Mouse (Mus musculus): ENCODE results near the gene Vegfa.

Vegfa gene

DNA sequence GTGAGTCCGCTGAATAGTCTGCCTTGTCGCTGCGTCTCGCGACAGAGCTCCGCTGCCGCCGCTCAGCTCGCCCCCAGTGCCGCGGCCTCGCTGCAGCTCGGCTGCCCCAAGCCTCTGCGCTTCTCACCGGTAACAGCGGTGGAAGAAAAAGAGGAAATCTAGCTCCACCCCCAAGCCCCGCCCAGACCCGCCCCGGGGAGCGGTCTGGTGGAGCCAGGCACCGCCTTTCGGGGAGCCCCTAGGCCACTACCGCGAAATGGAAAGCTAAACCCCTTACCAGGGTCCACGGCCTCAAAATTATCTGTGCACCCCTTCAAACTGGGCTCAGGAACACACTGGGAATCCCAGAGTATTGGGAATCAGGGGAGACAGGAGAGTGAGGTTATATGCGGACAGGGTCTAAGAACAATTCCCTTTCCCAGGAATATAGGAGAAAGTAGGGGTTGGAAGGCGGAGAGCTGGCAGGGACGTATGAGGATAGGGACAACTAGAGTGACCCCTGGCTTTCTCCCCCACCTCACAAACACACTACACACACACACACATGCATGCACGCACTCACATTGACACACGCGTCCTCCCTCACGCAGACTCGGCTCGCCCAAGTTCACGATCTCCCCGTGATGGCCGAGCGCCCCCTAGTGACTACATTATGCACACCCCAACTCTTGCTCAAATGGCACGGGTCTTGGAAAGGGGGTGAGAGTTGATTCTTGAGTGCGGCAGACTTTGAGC, at the start of gene Vegfa:
Vegfa (minus strand) TSS at position 113 of the 735 bp plus-strand sequence.
- peak; percentile 97 for DNase-seq (ENCODE audit: extremely low spot score)

DNA sequence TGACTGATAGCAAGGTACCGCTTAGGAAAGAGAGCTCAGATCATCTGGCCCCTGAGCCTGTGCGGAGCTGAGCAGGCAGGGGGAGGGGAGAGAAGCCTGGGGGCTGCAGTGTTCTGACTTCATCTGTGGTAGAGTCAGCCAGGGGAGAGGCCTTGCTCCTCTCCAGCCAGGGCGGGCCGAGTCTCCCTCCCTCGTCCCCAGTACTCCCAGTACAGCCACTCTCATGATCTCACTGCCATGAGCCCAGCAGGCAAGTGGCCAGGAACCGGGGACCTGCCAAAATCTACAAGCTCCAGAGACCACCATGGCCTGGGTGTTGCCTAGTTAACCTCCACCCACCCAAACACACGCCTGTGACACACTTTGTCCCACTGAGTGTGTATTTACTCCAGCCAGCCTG, 49.5 kb upstream of the Vegfa start:
- DNase-seq (ENCODE audit: extremely low spot score) = no peak

DNA sequence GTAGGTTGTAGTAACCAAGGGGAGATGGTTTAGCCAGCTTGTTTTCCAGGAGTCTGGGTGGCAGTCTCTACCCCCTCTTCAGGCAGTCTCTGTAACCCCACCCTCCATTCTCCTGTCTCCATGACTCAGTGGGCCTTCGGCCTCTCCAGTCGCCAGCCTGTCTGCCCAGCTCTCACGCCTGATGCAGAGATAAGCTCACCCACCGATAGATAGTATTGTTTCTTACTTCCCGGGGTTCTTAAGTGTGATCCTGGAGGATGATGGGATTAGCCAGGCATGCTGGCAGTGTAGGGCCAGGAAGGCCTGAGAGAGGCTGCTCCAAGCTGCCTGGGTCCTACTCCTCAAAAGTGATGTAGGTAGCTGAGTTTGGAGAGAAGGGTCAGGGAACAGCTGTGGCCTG, 48.9 kb upstream of the Vegfa start:
- no peak for DNase-seq (ENCODE audit: extremely low spot score)

DNA sequence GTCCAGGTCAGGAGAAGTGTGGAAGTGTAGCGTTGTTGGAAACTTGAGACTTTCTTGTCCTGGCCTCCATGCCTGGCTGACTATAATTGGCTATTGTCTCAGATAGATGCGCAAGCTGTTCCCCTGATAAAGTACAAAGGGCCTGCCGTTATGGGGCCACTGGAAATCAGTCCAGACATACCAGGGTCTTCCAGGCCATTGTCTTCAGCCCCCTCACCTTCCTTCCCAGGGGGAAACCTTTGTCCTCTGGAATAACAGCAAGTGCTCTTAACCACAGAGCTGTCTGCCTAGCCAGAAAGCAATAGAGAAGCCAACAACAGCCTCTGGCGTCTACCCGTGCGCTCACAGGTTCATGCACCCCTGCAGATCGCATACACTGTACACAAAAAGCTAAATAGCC, 48.2 kb upstream of the Vegfa start:
- no peak for DNase-seq (ENCODE audit: extremely low spot score)

DNA sequence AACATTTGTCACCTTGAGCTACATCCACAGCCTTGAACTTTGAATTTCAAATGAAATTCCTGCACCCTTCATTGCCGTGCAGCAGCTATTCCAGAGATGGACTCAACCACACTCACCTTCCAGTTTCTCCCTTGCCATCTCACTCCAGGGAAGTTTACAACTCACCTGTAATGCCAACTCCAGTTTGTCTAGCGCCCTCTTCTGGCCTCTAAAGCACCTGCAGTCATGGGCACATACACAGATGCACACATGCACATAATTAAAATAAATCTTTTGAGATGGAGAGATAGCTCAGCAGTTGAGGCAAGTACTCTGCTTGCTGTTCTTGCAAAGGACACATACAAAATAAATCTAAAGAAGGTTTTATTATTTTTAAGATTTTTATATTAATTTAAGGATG, 46.9 kb upstream of the Vegfa start:
- DNase-seq (ENCODE audit: extremely low spot score) = no peak

DNA sequence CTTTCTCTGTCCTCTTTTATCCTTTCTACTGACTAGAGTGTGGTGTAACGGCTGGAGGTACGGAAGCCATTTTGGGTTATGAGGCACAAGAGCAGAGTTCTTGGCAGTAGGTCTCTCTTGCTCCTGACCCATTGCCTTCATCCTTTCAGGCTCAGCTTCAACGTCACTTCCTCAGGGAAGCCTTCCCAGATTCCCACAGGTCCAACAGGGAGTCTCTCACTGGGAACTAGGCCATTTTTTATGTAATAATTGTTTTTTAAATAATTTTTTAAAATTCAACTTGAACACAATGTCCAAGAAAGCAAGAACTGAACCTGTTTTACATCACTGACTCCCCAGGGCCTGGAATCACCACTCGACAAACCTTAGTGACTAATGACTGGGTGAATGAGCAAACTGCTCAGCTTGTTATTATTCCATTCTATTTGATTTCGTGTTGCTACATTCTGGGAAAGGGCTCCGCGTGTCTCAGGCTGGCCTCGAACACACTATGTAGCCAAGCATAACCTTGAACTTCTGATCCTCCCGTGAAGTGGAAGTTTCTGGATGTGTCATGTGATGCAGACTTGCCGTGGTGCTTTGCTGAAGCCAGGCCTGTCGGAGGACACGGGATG, 45.9 kb upstream of the Vegfa start:
- no peak for DNase-seq (ENCODE audit: extremely low spot score)

DNA sequence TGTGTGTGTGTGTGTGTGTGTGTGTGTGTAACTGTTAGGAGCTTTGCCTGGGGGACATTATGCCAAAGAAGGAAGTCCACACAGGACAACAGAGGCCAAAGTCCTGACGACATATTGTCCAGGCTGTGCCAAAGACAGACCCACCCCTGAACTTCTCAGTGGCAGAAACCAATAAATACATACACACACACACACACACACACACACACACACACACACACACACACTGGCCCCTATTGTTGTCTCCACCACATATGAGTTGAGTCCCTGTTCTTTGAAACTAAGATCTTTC, 44.0 kb upstream of the Vegfa start:
- DNase-seq (ENCODE audit: extremely low spot score) = no peak

DNA sequence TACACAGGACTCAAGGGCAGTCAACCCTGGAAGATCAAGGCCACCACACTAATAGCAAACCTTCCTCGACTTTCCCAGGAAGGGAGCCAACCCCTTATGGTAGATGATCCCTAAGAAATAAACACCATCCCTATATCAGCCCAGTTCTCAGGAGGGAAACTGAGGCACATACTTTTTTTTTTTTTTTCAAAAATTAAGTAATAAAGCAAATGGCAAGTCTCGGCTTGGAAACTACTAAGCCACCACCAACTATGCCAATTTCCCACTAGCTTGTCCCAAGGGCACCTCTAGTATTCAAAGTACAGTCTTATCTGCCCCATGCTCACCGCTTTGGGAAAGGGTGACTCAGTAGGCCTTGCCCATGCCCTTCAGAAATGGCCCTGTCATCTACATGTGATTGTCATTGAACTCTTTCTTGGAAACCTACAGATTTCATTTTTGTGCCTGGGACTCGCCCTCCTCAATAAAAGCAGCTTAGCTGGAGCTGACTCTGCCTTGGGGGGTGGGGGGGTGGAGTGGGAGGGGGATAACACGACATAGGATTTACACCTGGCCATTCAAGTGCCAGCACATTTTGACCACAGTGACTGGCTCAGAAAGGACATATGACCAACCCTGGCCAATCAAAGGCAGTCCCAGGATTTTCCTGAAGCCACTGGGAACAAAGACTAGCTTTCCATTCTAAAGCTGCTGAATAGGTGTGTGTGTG, 43.5 kb upstream of the Vegfa start:
- no peak for DNase-seq (ENCODE audit: extremely low spot score)

DNA sequence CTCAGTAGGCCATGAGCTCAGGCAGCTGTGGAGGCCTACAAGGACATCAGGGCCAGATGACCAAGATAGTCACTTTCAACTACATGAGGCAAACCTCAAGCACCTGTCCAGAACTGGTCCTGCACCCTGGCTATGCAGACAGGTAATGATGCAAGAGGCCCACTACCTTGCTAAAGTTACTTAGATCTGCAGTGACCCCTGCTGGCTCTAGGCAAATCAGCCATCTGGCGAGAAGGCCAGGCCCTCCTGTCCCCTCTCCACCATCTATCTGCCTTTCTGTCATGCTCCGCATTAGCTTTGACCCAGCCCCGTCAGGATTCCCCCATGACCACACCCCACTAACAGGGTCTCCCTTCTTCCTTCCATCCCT, 42.9 kb upstream of the Vegfa start:
- DNase-seq (ENCODE audit: extremely low spot score) = no peak

DNA sequence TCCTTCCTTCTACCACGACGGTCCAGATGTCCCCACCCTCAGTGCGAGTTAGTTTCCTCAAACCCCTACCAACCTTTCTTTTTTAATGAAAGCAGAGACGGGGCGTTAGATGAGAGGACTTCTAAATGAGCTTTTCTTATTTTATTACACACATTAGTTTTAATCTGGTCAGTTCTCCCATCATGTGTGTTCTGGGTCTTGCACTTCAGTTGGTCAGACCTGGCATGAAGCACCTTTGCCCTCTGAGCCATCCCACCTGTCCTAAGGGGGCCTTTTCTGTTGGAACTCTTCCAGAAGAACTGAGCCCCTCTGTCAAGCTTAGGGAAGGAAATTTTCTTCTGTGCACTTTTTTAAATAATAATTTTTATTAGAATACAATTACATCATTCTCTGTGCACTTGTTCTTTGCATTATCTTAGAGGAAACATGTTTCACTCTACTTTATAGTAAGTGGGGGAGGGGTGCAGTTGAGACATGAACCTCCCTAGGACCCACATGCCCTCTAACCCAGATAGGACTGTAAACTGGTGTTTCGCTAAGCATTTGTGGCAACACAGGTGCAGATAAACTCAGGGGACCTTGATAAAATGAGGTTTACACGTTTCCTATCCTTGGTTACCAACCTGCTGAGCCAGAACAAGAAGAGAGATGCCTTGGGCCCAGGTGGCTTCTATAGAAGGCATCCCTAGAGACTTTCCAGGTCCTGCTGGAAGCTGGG, 42.4 kb upstream of the Vegfa start:
- no peak for DNase-seq (ENCODE audit: extremely low spot score)

DNA sequence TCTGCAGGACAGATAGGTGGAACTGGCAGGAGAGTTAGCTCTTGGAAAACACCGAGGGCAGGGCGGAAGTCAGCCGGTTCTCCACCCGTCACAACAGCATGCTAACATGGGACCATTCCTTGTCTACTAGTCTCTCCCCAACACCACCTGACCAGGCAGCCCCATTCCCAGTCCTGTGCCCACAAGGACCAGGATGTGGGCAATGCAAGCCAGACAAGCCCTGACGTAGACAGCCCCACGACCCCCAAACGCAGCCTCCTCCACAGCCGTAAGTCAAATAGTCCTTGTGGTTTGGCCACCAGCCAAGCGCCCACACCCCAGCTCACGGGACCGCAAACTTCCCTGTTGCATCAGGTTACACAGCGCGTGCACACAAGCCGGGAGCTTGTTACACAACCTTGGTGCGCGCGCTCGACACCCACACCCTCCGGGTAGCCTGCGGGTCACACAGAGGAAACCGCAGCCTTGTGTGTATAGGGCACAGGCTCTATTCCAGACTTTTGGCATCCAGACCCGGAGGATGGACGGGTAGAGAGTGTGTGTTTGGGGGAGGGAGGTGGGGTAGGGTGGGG, 41.6 kb upstream of the Vegfa start:
- DNase-seq (ENCODE audit: extremely low spot score) = no peak

DNA sequence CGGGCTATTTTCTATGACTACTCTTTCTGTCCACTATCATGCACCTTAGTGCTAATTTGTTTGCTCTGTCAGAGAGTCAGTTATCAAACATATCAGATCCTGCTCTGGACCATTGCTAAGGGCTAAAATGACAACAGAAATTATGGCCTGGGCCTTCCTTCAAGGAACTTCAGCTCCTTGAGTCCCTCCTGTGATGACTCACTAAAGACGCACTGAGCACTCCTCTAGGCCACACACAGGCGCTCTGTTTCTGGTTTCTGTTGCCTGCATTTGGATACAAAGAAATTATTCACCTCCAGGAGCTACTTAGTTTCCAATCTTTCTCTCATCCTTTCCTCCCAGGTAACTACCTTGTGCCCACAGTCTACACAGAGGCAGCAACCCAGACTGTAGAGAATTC, 39.4 kb upstream of the Vegfa start:
- no peak for DNase-seq (ENCODE audit: extremely low spot score)

DNA sequence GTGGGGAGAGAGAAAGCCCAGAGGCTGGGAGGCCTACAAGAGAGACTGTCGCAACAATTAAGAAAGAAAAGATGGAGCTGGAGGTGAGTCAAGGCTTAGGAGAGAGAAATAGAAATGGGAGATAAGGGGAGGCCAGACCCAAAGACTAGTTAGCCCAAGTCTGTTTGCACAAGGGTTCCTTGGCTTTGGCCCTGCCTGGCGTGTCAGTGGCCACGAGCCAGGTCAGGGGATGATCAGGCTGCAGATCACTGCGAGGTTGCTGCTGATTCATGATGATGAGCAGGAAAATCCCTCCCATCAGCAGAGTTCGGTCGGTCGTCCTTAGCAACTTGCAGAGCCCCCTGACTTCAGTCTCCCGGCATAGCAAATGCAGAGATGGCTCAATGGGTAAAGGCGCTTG, 37.9 kb upstream of the Vegfa start:
- no peak for DNase-seq (ENCODE audit: extremely low spot score)

DNA sequence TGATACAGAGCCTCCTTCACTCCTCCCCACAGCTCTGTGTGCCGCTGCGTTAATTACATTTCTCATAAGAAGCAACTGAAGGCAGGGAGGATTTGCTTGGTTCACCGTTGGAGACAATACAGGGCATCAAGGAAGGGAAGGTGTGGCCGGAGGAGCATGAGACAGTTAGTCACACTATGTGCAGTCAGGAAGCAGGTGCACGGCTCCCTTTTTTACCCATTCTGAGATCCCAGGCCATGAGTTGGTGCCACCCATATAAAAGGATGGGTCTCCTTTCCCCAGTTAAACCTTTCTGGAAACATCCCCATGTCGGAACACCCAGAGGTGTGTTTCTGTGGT, 31.8 kb upstream of the Vegfa start:
- DNase-seq (ENCODE audit: extremely low spot score) = no peak

DNA sequence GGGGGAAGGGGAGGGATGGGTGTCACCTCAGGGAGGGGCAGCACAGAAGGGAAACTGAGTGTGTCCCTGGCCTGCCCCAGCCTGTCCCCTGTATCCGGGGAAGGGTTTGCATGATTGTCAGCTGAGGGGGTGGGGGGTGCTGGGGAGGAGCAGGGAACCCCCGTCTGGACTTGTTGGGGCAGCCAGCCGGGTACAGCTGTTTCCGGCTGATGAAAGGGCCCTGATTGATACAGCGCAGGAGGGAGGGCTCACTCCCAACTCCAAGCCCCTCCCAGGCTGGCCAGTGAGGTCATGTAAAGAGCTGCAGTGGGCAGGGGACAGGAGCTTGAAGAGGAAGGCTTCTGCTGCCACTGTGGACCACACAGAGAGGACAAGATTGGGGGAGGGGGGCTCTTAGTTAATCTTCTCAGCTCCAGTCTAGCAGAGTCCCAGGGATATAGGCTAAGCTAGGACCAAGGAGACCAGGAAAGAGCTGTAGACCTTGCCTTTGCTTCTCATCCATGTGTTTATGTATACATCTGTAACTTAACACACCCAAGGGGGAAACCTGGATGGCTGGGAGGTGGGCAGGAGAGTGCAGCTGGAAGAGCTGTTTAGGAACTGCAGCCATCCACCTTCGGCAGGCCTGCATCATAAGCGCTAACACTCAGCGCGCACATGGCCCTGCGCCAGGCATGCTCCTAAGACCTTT, 31.3 kb upstream of the Vegfa start:
- peak; percentile 54 for DNase-seq (ENCODE audit: extremely low spot score)

DNA sequence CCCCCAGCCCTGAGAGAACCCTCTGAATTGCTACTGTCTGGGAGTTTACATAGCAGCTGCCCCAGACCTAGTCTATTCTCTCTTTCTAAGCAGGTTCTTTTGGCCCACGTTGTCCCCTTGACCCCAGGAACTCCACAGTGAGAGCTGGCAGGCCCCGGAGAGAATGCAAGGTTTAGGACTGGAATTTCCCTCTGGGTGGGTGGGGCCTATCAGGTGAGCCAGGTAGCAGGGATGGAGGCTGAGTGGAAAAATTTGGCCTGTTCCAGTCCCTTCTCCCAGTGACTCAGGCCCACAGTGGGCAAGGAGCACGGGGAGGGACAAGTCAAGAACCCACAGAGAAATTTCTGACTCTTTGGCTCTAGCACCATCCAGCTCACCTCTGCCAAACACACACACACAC, 28.1 kb upstream of the Vegfa start:
- no peak for DNase-seq (ENCODE audit: extremely low spot score)

DNA sequence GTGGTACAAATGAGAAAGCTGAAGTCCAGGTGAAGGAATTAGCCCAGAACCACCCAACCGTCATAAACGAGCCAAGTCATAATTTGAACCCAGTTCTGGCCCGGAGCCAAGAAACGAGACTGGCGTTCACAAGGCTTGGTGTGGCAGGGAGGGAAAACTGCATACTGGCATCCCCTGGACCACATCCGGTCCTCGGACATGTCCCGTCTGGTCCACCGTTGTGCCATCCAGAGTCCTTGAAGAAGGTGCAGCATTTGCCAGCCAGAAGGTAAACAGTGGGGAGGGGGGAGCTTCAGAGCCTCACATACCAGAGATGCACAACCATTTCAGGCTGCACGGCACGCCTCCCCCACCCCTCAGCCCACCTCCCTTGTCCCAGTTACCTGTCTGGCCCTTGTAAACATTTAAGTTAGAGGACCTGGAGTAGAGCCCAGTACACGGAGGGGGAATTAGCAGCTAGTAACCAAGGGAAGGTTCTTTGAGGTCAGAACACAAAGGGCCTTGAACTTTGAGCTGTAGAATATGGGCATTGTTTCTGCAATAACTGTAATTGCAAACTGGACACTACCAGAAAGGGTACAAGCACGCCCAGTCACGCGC, 27.2 kb upstream of the Vegfa start:
- no peak for DNase-seq (ENCODE audit: extremely low spot score)

DNA sequence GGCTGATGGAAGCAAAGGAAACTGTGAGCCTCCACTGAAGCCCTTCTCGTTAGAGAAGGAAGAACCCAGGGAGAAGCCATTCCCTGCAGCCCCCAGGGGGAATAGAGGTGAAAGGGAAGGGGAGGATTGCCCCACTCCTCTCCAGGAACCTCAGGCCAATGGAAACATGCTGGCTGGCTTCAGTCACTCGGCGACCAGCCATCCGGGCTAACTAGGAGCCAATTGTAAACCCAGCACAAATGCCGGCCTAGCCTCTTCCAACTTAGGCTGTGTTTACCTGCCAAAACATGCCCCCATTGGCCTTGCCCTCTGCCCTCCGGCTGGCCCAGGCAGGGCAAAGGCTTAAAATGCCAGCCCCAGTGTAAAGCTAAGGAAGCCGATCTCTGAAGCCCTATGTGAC, 24.1 kb upstream of the Vegfa start:
- no peak for DNase-seq (ENCODE audit: extremely low spot score)

DNA sequence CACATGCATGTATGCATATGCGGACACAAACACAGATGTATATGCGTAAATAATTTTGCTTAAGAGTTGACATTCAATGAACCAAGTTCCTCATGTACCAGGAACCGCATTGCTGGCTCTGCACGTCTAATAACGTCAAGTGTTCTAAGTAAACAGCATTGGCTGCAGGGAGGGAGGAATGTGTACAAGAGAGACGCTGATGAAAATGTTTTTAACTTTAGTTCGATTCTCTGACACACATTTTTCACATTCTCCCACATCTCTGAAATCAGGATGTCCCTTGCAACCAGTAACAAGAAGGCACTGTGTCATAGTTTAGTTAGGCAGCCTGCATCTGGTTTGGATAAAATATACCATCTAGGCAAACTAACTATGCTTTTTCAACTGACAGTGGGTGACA, 23.6 kb upstream of the Vegfa start:
- no peak for DNase-seq (ENCODE audit: extremely low spot score)

DNA sequence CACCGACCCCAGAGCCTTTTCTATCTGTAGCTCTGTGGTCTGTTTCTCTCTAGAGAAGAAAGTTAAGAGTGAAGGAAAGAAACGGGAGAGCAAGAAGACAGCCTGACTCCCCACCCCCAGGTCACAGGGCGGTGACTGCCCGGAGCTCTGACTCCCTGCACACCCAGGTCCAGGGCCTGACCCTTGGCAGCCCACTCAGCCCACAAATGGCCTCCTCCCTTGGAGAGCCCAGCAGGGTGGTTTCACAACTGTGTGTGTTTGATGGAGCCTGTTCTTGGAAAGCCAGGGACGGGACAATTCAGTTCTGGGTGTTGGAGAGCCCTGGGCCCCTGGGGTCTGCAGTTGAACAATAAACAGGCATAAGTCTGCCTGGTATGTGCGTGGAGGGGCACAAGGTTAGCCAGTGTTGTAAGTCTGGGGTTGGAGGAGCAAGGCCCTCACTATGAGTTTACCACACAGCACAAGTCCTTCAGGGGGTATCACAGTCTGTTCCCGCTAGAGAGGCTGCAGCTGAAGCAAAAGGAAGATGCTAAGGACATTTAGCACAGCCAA, 21.2 kb upstream of the Vegfa start:
- DNase-seq (ENCODE audit: extremely low spot score) = no peak

DNA sequence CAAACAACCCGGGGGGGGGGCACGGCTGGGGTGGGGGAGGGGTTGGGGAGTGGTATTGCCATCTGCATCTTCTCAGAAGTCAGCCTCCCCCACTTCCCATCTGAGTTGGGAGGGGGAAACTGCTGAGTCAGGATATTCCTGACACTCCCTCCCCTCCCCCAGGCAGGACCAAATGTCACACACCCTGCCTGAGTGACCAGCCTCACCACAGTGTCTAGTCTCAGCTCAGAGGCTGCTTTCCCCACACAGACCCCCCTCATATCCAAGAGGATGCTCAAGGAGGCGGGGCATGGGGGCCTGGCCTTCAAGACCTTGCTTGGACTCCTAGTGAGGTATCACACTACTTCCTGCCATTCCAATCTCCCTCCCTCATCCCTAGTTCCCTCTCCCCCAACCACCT, 20.0 kb upstream of the Vegfa start:
- no peak for DNase-seq (ENCODE audit: extremely low spot score)
